Comparison of ENCODE assay signal across 27 mouse cellular contexts in genomic region chr7:115251591-115252369, GRCm38 (mm10).
DNase-seq lines count a peak whose midpoint lies in the region; ATAC-seq and TF ChIP-seq lines count a peak whose summit lies in the region.
"Had no signal": no experiment of that assay in that cellular context is flagged by ENCODE, and none has a peak within 500 bp of the region (broad histone marks: within the 10 kb centered on the region; RNA-seq: fewer than 3 reads in every experiment).

No protein-coding gene starts in this region.

- H3K36me3 ChIP-seq in kidney, embryonic 16.5 days (ENCODE audit: insufficient read depth, low read length): no peaks in the 10 kb centered on the region
- no peaks in the 10 kb centered on the region for H3K36me3 ChIP-seq in embryonic facial prominence, embryonic 14.5 days (ENCODE audit: control insufficient read depth, insufficient read depth, low read length)
- H3K36me3 ChIP-seq in limb, embryonic 14.5 days (ENCODE audit: control insufficient read depth, insufficient read depth, low read length): no peaks in the 10 kb centered on the region
- H3K36me3 ChIP-seq: embryonic facial prominence, embryonic 13.5 days; hindbrain, embryonic 13.5 days; midbrain, embryonic 13.5 days had no signal

- no peaks in the 10 kb centered on the region for H3K9me3 ChIP-seq in kidney, embryonic 16.5 days (ENCODE audit: low read length)
- H3K9me3 ChIP-seq in embryonic facial prominence, embryonic 14.5 days (ENCODE audit: control insufficient read depth, low read length): no peaks in the 10 kb centered on the region
- H3K9me3 ChIP-seq in limb, embryonic 14.5 days (ENCODE audit: control insufficient read depth, low read length): no peaks in the 10 kb centered on the region
- H3K9me3 ChIP-seq: embryonic facial prominence, embryonic 13.5 days; hindbrain, embryonic 13.5 days; megakaryocyte, embryonic 14.5 days; midbrain, embryonic 13.5 days had no signal

- peak overlapping the region; percentile 9; the same call in 1 of the 2 replicates for H3K27ac ChIP-seq in kidney, embryonic 16.5 days (ENCODE audit: low read length)
- no peak overlapping the region for H3K27ac ChIP-seq in embryonic facial prominence, embryonic 14.5 days (replicated peaks; ENCODE audit: low read depth, low read length)
- H3K27ac ChIP-seq in limb, embryonic 14.5 days (replicated peaks; ENCODE audit: low read depth, low read length): no peak overlapping the region; the same call in 1 of the 2 replicates
- H3K27ac ChIP-seq: embryonic facial prominence, embryonic 13.5 days; hindbrain, embryonic 13.5 days; layer of hippocampus, adult 2 months; left cerebral cortex, adult 2 months; midbrain, embryonic 13.5 days had no signal

- no peaks in the 10 kb centered on the region for H3K27me3 ChIP-seq in kidney, embryonic 16.5 days (ENCODE audit: insufficient read depth, low read length)
- no peaks in the 10 kb centered on the region; the same call in 1 of the 2 replicates for H3K27me3 ChIP-seq in embryonic facial prominence, embryonic 14.5 days (replicated peaks; ENCODE audit: control insufficient read depth, insufficient read depth, low read length)
- no peaks in the 10 kb centered on the region for H3K27me3 ChIP-seq in limb, embryonic 14.5 days (ENCODE audit: control insufficient read depth, insufficient read depth, low read length)
- H3K27me3 ChIP-seq: embryonic facial prominence, embryonic 13.5 days; hindbrain, embryonic 13.5 days; midbrain, embryonic 13.5 days had no signal

- no peak overlapping the region for H3K4me3 ChIP-seq in kidney, embryonic 16.5 days (ENCODE audit: low read length)
- H3K4me3 ChIP-seq in embryonic facial prominence, embryonic 14.5 days (ENCODE audit: low read depth, low read length): no peak overlapping the region
- H3K4me3 ChIP-seq in limb, embryonic 14.5 days (replicated peaks; ENCODE audit: low read length): no peak overlapping the region
- H3K4me3 ChIP-seq: embryonic facial prominence, embryonic 13.5 days; erythroblast, embryonic 14.5 days; hindbrain, embryonic 13.5 days; layer of hippocampus, adult 2 months; left cerebral cortex, adult 2 months; megakaryocyte, embryonic 14.5 days; midbrain, embryonic 13.5 days had no signal

- no peak overlapping the region for H3K9ac ChIP-seq in kidney, embryonic 16.5 days (replicated peaks; ENCODE audit: low read length)
- no peak overlapping the region for H3K9ac ChIP-seq in embryonic facial prominence, embryonic 14.5 days (ENCODE audit: low read depth, low read length)
- H3K9ac ChIP-seq in limb, embryonic 14.5 days (ENCODE audit: low read depth, low read length, severe bottlenecking): no peak overlapping the region
- H3K9ac ChIP-seq: embryonic facial prominence, embryonic 13.5 days; hindbrain, embryonic 13.5 days; midbrain, embryonic 13.5 days had no signal

- WGBS in kidney, embryonic 16.5 days: 86% methylated on average over 2 of the region's 2 CpGs
- WGBS in embryonic facial prominence, embryonic 14.5 days: 96% methylated on average over 2 of the region's 2 CpGs
- WGBS in limb, embryonic 14.5 days: 93% methylated on average over 2 of the region's 2 CpGs

- H3K4me2 ChIP-seq in kidney, embryonic 16.5 days (replicated peaks; ENCODE audit: low read depth, low read length): no peak overlapping the region
- no peak overlapping the region for H3K4me2 ChIP-seq in embryonic facial prominence, embryonic 14.5 days (ENCODE audit: low read depth, low read length)
- no peak overlapping the region for H3K4me2 ChIP-seq in limb, embryonic 14.5 days (replicated peaks; ENCODE audit: low read depth, low read length, severe bottlenecking)
- H3K4me2 ChIP-seq: embryonic facial prominence, embryonic 13.5 days; heart, embryonic 11.5 days; hindbrain, embryonic 13.5 days; liver, embryonic 11.5 days; midbrain, embryonic 13.5 days had no signal

- no peak for ATAC-seq in kidney, embryonic 16.5 days (ENCODE audit: low FRiP score, low TSS enrichment)
- ATAC-seq in common myeloid progenitor, adult 5-6 weeks (replicated peaks; ENCODE audit: low read depth, poor library complexity, severe bottlenecking): peak; percentile 90
- peak; percentile 41; the same call in 1 of the 2 replicates for ATAC-seq in embryonic facial prominence, embryonic 14.5 days (ENCODE audit: low read depth)
- 0 out of 2 replicates have a peak, but pooled peaks have one; percentile 50 for ATAC-seq in limb, embryonic 14.5 days (ENCODE audit: low FRiP score, low read depth)
- ATAC-seq: activated CD4-positive, CD25-positive, alpha-beta regulatory T cell, adult 4 months; forebrain, embryonic 16.5 days; intestine, embryonic 16.5 days; midbrain, embryonic 13.5 days had no signal

- DNase-seq in kidney, postnatal 25 days: no peak
- DNase-seq in embryonic facial prominence, embryonic 14.5 days (ENCODE audit: low spot score): no peak
- DNase-seq in limb, embryonic 14.5 days (ENCODE audit: low spot score): no peak
- DNase-seq in frontal cortex, postnatal 36 days (ENCODE audit: low spot score in 2 of 2): no peak
- no peak for DNase-seq in heart, adult 8-10 months (ENCODE audit: low spot score)
- DNase-seq: adrenal gland, adult 2 months; B cell, adult 2 months; cerebellum, adult 2 months; cerebellum, postnatal 25 days; heart, postnatal 36 days; kidney, postnatal 36 days; thymus, adult 2 months; thymus, postnatal 36 days had no signal

- H3K4me1 ChIP-seq in kidney, embryonic 16.5 days (ENCODE audit: insufficient read depth, low read length): no peaks in the 10 kb centered on the region
- no peaks in the 10 kb centered on the region for H3K4me1 ChIP-seq in embryonic facial prominence, embryonic 14.5 days (ENCODE audit: control insufficient read depth, insufficient read depth, low read length)
- H3K4me1 ChIP-seq in limb, embryonic 14.5 days (ENCODE audit: control insufficient read depth, insufficient read depth, low read length): peaks cover 18% of the 10 kb centered on the region
- H3K4me1 ChIP-seq: hindbrain, embryonic 13.5 days; megakaryocyte, embryonic 14.5 days; midbrain, embryonic 13.5 days had no signal

- no peak for TF ChIP-seq POLR2A in limb, embryonic 14.5 days (IDR thresholded peaks at IDR 0.05; ENCODE audit: borderline replicate concordance, extremely low read depth, insufficient read depth, insufficient read length)
